Mouse (Mus musculus) heart, adult 8-10 months (tissue): Measurements from ENCODE around the gene Dip2b. TPM values are rescaled to one million over a fixed set of nuclear protein-coding genes. Genes with fewer than 3 reads are reported as not detected.

Experiments
- DNase-seq: peaks from one replicate; pipeline ENCODE4 v3.0.0; 2022; ENCODE audit warnings: low spot score
- total RNA-seq, 4 experiments: library from RNA; stranded (reverse); gene quantifications; 2 replicates each; pipeline ENCODE4 v1.2.4; 2022

Gene Dip2b
- total RNA-seq, 4 experiments from 2014 or later: 19.1 to 25.3 (median 21.9) TPM

GRCm38 (mm10) chr15:100049496-100050087 is 11.1 kb downstream of the Dip2b start:
- DNase-seq: no peak

DNA sequence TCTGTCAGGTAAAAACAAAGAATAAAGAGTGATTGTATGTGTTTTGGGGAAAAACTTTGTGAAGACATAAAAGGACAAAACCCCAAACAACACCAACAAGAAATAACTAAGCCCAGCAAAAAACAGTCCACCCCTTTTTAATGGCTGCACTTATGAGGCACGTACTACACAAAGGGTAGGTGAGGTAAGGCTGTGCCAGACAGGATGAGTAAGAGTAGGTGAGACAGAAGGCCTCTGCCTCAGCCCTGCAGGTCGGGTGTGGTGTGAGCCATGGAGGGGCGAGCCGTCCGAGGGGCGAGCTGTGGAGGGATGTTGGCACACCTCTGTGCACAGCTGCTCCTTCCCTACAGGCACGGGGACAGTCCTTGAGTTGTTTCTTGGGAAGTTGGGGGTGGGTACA is 12.5 kb downstream of the Dip2b start:
- DNase-seq: no peak

- DNase-seq: no peak
Measured at GRCm38 (mm10) chr15:100052726-100053125, 14.3 kb downstream of the Dip2b start.

- no peak for DNase-seq
Measured at GRCm38 (mm10) chr15:100056397-100056908, 18.0 kb downstream of the Dip2b start.

DNA sequence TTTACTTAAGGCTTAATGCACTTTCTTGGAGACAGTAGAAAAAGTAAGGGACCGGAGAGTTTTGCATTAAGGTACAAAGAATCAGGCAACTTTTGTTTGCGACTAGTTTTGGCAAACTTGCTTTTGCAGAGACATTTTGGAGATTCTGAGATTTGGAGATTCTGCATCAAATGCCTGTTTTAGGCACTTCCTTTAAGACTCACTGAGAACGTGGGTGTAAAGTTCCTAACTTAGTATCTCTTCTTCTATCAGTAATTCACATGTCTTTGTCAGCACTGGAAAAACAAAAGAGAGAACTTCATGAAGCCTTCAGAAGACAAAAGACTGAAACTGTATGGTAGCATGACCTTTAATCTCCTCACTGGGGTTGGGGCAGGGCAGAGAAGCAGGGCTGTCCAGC is 19.2 kb downstream of the Dip2b start:
- no peak for DNase-seq

DNA sequence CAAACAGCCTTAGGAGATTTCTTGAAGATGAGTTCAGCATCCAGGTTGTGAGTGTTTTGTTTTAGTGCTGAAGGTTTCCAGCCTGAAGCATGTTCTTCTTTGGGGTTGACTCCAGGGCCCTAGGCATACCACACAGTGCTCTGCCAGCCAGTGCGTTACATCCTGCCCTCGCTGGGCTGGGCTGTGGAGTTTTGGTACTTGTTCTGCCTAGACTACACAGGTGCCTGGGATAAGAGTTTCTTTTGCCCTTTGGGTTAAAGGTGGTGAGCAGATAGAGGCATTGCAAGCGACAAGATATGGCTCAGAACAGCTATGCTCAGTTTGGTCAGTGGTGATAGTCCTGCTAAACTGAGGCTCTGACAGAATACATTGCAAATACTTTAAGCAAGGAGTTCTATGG is 19.7 kb downstream of the Dip2b start:
- no peak for DNase-seq

GRCm38 (mm10) chr15:100058912-100059311 is 20.4 kb downstream of the Dip2b start:
- DNase-seq: no peak

- DNase-seq: no peak
Measured at GRCm38 (mm10) chr15:100059626-100060311, 21.3 kb downstream of the Dip2b start.

GRCm38 (mm10) chr15:100060513-100061140 is 22.2 kb downstream of the Dip2b start:
- DNase-seq: no peak

DNA sequence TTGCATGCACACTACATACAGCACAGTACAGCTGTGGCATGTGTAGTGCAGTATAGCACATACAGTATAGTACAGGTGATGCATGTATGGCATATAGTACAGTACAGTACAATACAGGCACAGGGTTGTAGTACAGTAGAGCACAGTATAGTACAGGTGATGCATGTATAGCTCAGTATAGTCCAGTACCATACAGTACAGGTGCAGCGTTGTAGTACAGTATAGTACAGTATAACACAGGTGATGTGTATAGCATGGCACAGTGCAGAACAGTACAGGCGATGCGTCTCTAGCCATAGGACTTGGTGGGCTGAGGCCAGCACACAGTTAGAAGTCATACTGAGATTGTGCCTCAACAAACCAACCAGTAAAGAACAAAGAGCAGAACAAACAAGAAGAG is 22.9 kb downstream of the Dip2b start:
- DNase-seq: no peak

DNA sequence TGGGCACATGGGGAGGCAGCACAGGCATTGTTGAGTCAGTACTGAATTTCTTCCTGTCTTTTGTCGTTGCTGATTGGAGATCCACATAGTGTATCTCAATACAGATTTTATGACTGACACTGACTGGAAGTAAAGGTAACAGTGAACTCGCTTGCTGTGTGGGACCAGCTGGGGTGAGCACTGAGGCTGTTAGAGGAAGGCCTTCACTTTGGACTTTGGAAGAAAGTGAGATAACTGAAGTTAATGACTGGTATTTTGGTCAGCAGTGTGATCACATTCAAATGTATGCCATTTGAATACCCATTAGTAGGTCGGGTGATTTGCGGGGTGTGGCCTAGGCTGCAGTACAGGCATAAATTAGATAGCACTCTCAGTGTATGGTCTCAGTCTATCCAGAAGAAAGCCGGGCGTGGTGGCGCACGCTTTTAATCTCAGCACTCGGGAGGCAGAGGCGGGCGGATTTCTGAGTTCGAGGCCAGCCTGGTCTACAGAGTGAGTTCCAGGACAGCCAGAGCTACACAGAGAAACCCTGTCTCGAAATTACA is 24.8 kb downstream of the Dip2b start:
- no peak for DNase-seq

- no peak for DNase-seq
Measured at GRCm38 (mm10) chr15:100066702-100067101, 28.2 kb downstream of the Dip2b start.

DNA sequence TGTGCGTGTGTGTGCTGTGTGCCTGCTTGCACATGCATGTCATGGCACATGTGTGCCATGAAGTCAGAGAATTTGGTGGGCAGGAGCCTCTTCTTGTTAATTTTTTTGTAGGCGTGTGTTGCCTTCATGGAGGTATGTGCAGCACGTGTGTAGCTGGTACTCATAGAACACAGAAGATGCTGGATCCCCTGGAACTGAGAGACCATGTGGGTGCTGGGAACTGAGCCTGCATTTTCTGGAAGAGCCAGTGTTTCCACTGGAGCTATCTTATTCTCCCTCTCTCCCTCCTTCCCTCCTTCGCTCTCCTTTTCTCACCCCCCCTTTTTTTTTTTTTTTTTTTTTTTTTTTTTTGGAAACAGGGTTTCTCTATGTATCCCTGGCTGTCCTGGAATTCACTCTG is 30.6 kb downstream of the Dip2b start:
- no peak for DNase-seq

DNA sequence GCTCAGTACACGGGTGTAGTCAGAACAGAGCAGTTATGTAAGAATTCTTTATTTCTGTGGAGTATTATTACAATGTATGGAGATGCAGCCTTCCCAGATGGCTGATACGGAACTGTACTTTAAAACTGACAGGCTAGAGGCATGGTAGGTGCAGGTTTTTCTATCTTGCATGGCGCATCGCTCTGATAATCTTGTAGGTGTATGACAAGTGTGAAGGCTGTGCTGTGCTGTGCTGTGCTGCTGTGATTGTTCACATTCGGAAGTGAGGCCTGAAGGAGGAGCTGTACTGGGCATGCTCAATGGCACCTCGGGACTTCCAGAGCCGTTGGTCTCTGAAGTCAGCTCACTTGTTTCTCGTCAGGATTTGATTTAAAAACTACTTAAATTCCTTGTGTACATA is 31.6 kb downstream of the Dip2b start:
- no peak for DNase-seq

GRCm38 (mm10) chr15:100071819-100072218 is 33.4 kb downstream of the Dip2b start:
- no peak for DNase-seq

GRCm38 (mm10) chr15:100073696-100074453 is 35.4 kb downstream of the Dip2b start:
- DNase-seq: no peak

DNA sequence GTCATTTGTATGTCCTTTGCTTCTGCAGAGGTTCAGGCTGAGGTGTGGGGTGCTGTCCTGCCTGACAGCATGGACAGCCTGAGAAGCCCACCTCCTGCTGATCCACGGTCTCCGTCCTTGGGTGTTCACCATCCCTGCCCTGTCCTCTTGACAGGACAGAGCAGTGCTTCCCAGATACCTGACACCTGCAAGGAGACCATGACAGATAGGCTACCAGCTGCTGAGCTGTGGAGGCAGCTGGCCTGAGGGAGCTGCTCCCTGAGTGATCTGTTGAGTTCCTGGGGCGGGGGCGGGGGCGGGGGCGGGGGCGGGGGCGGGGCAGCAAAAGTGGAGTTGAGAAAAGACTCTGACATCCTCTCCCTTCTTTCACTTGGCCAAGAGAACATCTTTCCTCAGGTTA is 36.3 kb downstream of the Dip2b start:
- no peak for DNase-seq

GRCm38 (mm10) chr15:100076362-100076761 is 37.9 kb downstream of the Dip2b start:
- DNase-seq: no peak

- no peak for DNase-seq
Measured at GRCm38 (mm10) chr15:100080833-100081477, 42.5 kb downstream of the Dip2b start.

DNA sequence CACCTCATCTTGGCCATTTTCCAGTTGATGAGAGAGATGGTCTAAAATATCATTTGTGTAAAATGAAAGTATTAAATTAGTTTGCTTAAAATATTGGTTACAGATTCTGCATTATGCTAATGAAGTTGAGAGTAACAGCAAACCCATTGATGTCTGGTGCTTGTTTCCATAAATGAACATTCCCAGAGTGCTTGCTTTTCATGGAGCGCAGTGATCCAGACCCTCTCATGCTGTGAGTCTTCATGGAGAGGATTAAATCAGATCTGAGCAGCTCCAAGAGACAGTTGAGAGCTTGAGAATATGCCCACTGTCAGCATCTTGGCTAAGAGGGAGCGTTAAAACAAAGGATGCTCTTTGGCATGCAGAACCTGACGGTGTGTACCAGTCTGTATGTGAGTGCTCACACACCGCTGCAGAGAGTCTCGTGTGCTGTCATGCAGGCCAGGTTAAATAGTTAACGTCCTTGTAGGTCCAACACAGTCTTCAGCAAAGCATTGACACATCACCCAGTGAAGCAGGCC is 43.1 kb downstream of the Dip2b start:
- DNase-seq: no peak

DNA sequence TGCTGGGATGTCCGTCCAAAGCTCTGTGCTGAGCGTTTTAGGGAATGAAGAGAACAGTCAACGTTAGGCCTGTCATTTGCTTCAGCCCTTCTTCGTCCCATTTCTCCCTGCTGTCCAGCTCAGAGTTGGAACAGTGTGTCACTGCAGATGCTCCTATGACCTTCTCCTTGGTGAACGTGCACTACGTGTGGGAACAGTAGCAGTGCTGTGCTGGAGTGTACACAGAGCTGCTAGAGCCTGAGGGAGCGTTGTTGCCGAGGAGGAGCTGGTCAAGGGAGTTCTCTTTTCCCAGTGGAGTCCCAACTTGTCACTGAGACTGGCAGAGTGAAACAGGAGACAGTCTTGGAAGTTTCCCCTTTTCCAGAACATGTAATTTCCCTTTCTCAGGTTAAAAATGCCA is 43.6 kb downstream of the Dip2b start:
- DNase-seq: no peak
